Mouse (Mus musculus) right cerebral cortex, adult 2 months (tissue): ENCODE results near the gene Gm3415.
A peak's percentile ranks its signal among the peaks of the same experiment; 100 is the strongest.
"Not testable (repeated sequence)": the region's sequence is repeated elsewhere in the genome, so short reads cannot be mapped to it uniquely, and the experiment has no call there.

ENCODE experiments used
- DNase-seq, 2 experiments: peaks; one replicate each; pipeline ENCODE4 v3.0.0; 2021 to 2022; ENCODE audit warnings: low spot score in 2 of 2

Gene Gm3415

GRCm38 (mm10) chr5:146555836-146556235 lies at the start of gene Gm3415:
Gm3415 (plus strand) TSS chr5:146556136.
- not testable (repeated sequence) for DNase-seq

GRCm38 (mm10) chr5:146513823-146514222 lies 42.1 kb upstream of the Gm3415 start, which contains the start of gene Gm3402:
Gm3402 (plus strand) TSS chr5:146514123.
- not testable (repeated sequence) for DNase-seq

- DNase-seq: not testable (repeated sequence)
Measured at GRCm38 (mm10) chr5:146525501-146525900, 30.4 kb upstream of the Gm3415 start, which contains the start of gene Gm3404. Gm3404 (plus strand) TSS chr5:146525801.

GRCm38 (mm10) chr5:146537347-146537746 lies 18.6 kb upstream of the Gm3415 start, which contains the start of gene Gm3409:
Gm3409 (plus strand) TSS chr5:146537647.
- DNase-seq: not testable (repeated sequence)

- no peak for DNase-seq
Measured at GRCm38 (mm10) chr5:146564259-146564658, 8.3 kb downstream of the Gm3415 start.

GRCm38 (mm10) chr5:146567054-146567453 lies 11.1 kb downstream of the Gm3415 start:
- no peak for DNase-seq

GRCm38 (mm10) chr5:146570179-146570578 lies 14.2 kb downstream of the Gm3415 start:
- not testable (repeated sequence) for DNase-seq

GRCm38 (mm10) chr5:146571830-146572734 lies 16.1 kb downstream of the Gm3415 start:
- DNase-seq: peak; percentile 66 to 67

- not testable (repeated sequence) for DNase-seq
Measured at GRCm38 (mm10) chr5:146572735-146573042, 16.8 kb downstream of the Gm3415 start.

- no peak for DNase-seq
Measured at GRCm38 (mm10) chr5:146576668-146577067, 20.7 kb downstream of the Gm3415 start.

- peak; percentile 21 to 41 for DNase-seq
Measured at GRCm38 (mm10) chr5:146584156-146584477, 28.2 kb downstream of the Gm3415 start.

GRCm38 (mm10) chr5:146584478-146585306 lies 28.8 kb downstream of the Gm3415 start, which contains the start of gene Gpr12:
Gpr12 (minus strand) TSS chr5:146585239.
- DNase-seq: peak; percentile 27 to 42

GRCm38 (mm10) chr5:146585307-146585651 lies 29.3 kb downstream of the Gm3415 start:
- no peak for DNase-seq

GRCm38 (mm10) chr5:146586357-146587070 lies 30.6 kb downstream of the Gm3415 start:
- DNase-seq: no peak

GRCm38 (mm10) chr5:146590987-146591386 lies 35.1 kb downstream of the Gm3415 start:
- DNase-seq: no peak

GRCm38 (mm10) chr5:146591636-146592035 lies 35.7 kb downstream of the Gm3415 start:
- DNase-seq: no peak

GRCm38 (mm10) chr5:146592580-146592979 lies 36.6 kb downstream of the Gm3415 start:
- no peak for DNase-seq

- DNase-seq: no peak
Measured at GRCm38 (mm10) chr5:146596612-146597502, 40.9 kb downstream of the Gm3415 start.

- DNase-seq: no peak
Measured at GRCm38 (mm10) chr5:146597503-146597874, 41.6 kb downstream of the Gm3415 start.

- DNase-seq: peak; percentile 24 to 38
Measured at GRCm38 (mm10) chr5:146598215-146599119, 42.5 kb downstream of the Gm3415 start.
